Mouse (Mus musculus): ENCODE results near the gene Srsf12. TPM values are rescaled to one million over a fixed set of nuclear protein-coding genes. Genes with fewer than 3 reads are reported as not detected.

The Srsf12 gene
- polyA plus RNA-seq, 1 experiment from 2014 or later: 3.6 TPM

GRCm38 (mm10) chr4:33204682-33205081 is 4.1 kb upstream of the Srsf12 start:
- 6% methylated on average over 4 of the region's 4 CpGs for WGBS
- Histone ChIP-seq H3K27ac (ENCODE audit: low read depth) (no peak overlapping the region), H3K4me1 (ENCODE audit: insufficient read depth) (no peaks in the 10 kb centered on the region), H3K36me3 (ENCODE audit: insufficient read depth) (no peaks in the 10 kb centered on the region), H3K9ac (no peak overlapping the region), H3K4me3 (ENCODE audit: low read depth, low read length) (no peak overlapping the region), H3K4me2 (no peak overlapping the region), H3K9me3 (ENCODE audit: low read depth, low read length) (no peaks in the 10 kb centered on the region), H3K27me3 (ENCODE audit: insufficient read depth, low read length) (no peaks in the 10 kb centered on the region)
- ATAC-seq (ENCODE audit: insufficient read depth): 0 out of 2 replicates have a peak, but pooled peaks have one; percentile 57
- peak; percentile 75 for DNase-seq
- peak; percentile 77 for TF ChIP-seq CTCF (IDR thresholded peaks at IDR 0.05; ENCODE audit: low read depth)

DNA sequence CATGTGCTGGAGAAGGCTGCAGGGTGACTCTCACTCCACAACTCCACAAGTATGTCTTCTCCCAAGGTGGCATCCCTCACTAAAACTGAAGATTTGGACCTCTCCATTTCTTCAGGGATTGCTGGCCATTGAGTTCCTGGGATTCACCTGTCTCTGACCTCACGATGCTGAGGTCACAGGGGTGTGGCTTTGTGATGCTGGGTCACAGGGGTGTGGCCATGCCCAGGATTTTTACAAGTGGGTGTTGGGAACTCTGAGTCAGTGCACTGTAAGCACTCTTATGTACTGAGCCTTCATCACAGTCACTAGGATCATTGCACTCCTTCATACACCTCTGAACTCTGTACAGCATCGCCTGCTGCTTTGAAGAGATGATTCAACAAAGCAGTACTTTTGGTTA is 1.2 kb upstream of the Srsf12 start:
- Histone ChIP-seq H3K4me1 (ENCODE audit: insufficient read depth) (no peaks in the 10 kb centered on the region), H3K27me3 (ENCODE audit: insufficient read depth, low read length) (no peaks in the 10 kb centered on the region), H3K36me3 (ENCODE audit: insufficient read depth) (no peaks in the 10 kb centered on the region), H3K4me3 (ENCODE audit: low read depth, low read length) (no peak overlapping the region), H3K27ac (ENCODE audit: low read depth) (no peak overlapping the region), H3K9ac (no peak overlapping the region), H3K9me3 (ENCODE audit: low read depth, low read length) (no peaks in the 10 kb centered on the region), H3K4me2 (no peak overlapping the region)
- ATAC-seq (ENCODE audit: insufficient read depth) (no peak), DNase-seq (no peak)
- no peak for TF ChIP-seq CTCF (IDR thresholded peaks at IDR 0.05; ENCODE audit: low read depth)
- WGBS: 60% methylated on average over 2 of the region's 2 CpGs

GRCm38 (mm10) chr4:33221847-33222246 is 13.1 kb downstream of the Srsf12 start:
- no peaks in the 10 kb centered on the region for H3K9me3 ChIP-seq (ENCODE audit: low read depth, low read length)
- no peak overlapping the region for H3K4me3 ChIP-seq (ENCODE audit: low read depth, low read length)
- H3K36me3 ChIP-seq (ENCODE audit: insufficient read depth): no peaks in the 10 kb centered on the region
- DNase-seq: no peak
- no peaks in the 10 kb centered on the region for H3K4me1 ChIP-seq (ENCODE audit: insufficient read depth)
- H3K9ac ChIP-seq: no peak overlapping the region
- no peak overlapping the region for H3K4me2 ChIP-seq
- ATAC-seq (ENCODE audit: insufficient read depth): no peak
- H3K27me3 ChIP-seq (ENCODE audit: insufficient read depth, low read length): no peaks in the 10 kb centered on the region
- no peak overlapping the region for H3K27ac ChIP-seq (ENCODE audit: low read depth)
- WGBS: 15% methylated on average over 1 of the region's 1 CpGs
- TF ChIP-seq CTCF (IDR thresholded peaks at IDR 0.05; ENCODE audit: low read depth): no peak

GRCm38 (mm10) chr4:33224003-33224675 is 15.3 kb downstream of the Srsf12 start:
- no peak for DNase-seq
- no peak overlapping the region for H3K4me3 ChIP-seq (ENCODE audit: low read depth, low read length)
- no peak overlapping the region for H3K27ac ChIP-seq (ENCODE audit: low read depth)
- no peaks in the 10 kb centered on the region for H3K27me3 ChIP-seq (ENCODE audit: insufficient read depth, low read length)
- no peak for ATAC-seq (ENCODE audit: insufficient read depth)
- WGBS: 46% methylated on average over 7 of the region's 7 CpGs
- H3K4me2 ChIP-seq: no peak overlapping the region
- no peak for TF ChIP-seq CTCF (IDR thresholded peaks at IDR 0.05; ENCODE audit: low read depth)
- H3K4me1 ChIP-seq (ENCODE audit: insufficient read depth): no peaks in the 10 kb centered on the region
- no peak overlapping the region for H3K9ac ChIP-seq
- H3K9me3 ChIP-seq (ENCODE audit: low read depth, low read length): no peaks in the 10 kb centered on the region
- no peaks in the 10 kb centered on the region for H3K36me3 ChIP-seq (ENCODE audit: insufficient read depth)

GRCm38 (mm10) chr4:33227164-33227563 is 18.4 kb downstream of the Srsf12 start:
- no peak for TF ChIP-seq CTCF (IDR thresholded peaks at IDR 0.05; ENCODE audit: low read depth)
- H3K4me2 ChIP-seq: no peak overlapping the region
- no peaks in the 10 kb centered on the region for H3K36me3 ChIP-seq (ENCODE audit: insufficient read depth)
- H3K4me1 ChIP-seq (ENCODE audit: insufficient read depth): no peaks in the 10 kb centered on the region
- no peak overlapping the region for H3K27ac ChIP-seq (ENCODE audit: low read depth)
- no peak overlapping the region for H3K9ac ChIP-seq
- 82% methylated on average over 7 of the region's 7 CpGs for WGBS
- ATAC-seq (ENCODE audit: insufficient read depth) (no peak), DNase-seq (no peak)
- H3K9me3 ChIP-seq (ENCODE audit: low read depth, low read length): no peaks in the 10 kb centered on the region
- H3K27me3 ChIP-seq (ENCODE audit: insufficient read depth, low read length): no peaks in the 10 kb centered on the region
- H3K4me3 ChIP-seq (ENCODE audit: low read depth, low read length): no peak overlapping the region

- Histone ChIP-seq H3K4me2 (no peak overlapping the region), H3K27ac (ENCODE audit: low read depth) (no peak overlapping the region), H3K4me1 (ENCODE audit: insufficient read depth) (no peaks in the 10 kb centered on the region), H3K9ac (no peak overlapping the region), H3K36me3 (ENCODE audit: insufficient read depth) (no peaks in the 10 kb centered on the region), H3K4me3 (ENCODE audit: low read depth, low read length) (no peak overlapping the region), H3K27me3 (ENCODE audit: insufficient read depth, low read length) (no peaks in the 10 kb centered on the region), H3K9me3 (ENCODE audit: low read depth, low read length) (no peaks in the 10 kb centered on the region)
- ATAC-seq (ENCODE audit: insufficient read depth) (no peak), DNase-seq (no peak)
- TF ChIP-seq CTCF (IDR thresholded peaks at IDR 0.05; ENCODE audit: low read depth): no peak
- WGBS: 69% methylated on average over 4 of the region's 4 CpGs
Measured at GRCm38 (mm10) chr4:33229639-33230038, 20.8 kb downstream of the Srsf12 start.

DNA sequence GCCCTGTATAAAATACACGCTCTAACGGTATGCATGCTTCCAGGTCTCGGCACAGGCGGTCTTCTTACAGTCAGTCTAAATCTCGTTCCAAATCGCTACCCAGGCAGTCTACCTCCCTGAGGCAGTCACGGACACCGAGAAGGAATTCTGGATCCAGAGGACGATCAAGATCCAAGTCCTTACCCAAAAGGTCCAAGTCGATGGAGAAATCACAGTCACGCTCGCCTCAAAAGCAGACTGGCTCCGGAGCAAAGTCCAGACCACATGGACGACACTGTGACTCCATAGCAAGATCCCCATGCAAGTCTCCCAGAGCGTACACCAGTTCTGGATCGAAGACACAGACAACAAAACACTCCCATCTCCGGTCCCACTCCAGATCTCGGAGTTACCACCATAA is 22.1 kb downstream of the Srsf12 start:
- no peak for ATAC-seq (ENCODE audit: insufficient read depth)

More for the DNA sequence above, 22.1 kb downstream of the Srsf12 start:
- H3K27ac ChIP-seq (ENCODE audit: low read depth): no peak overlapping the region
- no peaks in the 10 kb centered on the region for H3K36me3 ChIP-seq (ENCODE audit: insufficient read depth)
- no peaks in the 10 kb centered on the region for H3K27me3 ChIP-seq (ENCODE audit: insufficient read depth, low read length)
- H3K9me3 ChIP-seq (ENCODE audit: low read depth, low read length): no peaks in the 10 kb centered on the region
- H3K9ac ChIP-seq: no peak overlapping the region
- TF ChIP-seq CTCF (IDR thresholded peaks at IDR 0.05; ENCODE audit: low read depth): no peak
- H3K4me1 ChIP-seq (ENCODE audit: insufficient read depth): no peaks in the 10 kb centered on the region
- WGBS: 88% methylated on average over 18 of the region's 18 CpGs
- H3K4me3 ChIP-seq (ENCODE audit: low read depth, low read length): no peak overlapping the region
- no peak overlapping the region for H3K4me2 ChIP-seq
- no peak for DNase-seq
